Mouse (Mus musculus) left cerebral cortex, postnatal 36 days (tissue): ENCODE data around the gene Zscan21. TPM values are rescaled to one million over a fixed set of nuclear protein-coding genes. Genes with fewer than 3 reads are reported as not detected.
A peak's percentile ranks its signal among the peaks of the same experiment; 100 is the strongest.
"Not testable (repeated sequence)": the region's sequence is repeated elsewhere in the genome, so short reads cannot be mapped to it uniquely, and the experiment has no call there.

Experiments used
- DNase-seq, 2 experiments: peaks; one replicate each; pipeline ENCODE4 v3.0.0; 2021 to 2022; ENCODE audit warnings: low spot score in 2 of 2, mixed read lengths in 1 of 2
- intact Hi-C: fragments of 180-260 bp; cut with DNase I; formaldehyde crosslinking; loops from one replicate; pipeline ENCODE4 v1.15.1; 2025
- total RNA-seq, 2 experiments: library from RNA; stranded (reverse); gene quantifications; 2 replicates each; pipeline ENCODE4 v1.2.3; 2021

Zscan21 gene
- total RNA-seq, 2 experiments from 2014 or later, result 16.1 to 16.4 TPM

DNA sequence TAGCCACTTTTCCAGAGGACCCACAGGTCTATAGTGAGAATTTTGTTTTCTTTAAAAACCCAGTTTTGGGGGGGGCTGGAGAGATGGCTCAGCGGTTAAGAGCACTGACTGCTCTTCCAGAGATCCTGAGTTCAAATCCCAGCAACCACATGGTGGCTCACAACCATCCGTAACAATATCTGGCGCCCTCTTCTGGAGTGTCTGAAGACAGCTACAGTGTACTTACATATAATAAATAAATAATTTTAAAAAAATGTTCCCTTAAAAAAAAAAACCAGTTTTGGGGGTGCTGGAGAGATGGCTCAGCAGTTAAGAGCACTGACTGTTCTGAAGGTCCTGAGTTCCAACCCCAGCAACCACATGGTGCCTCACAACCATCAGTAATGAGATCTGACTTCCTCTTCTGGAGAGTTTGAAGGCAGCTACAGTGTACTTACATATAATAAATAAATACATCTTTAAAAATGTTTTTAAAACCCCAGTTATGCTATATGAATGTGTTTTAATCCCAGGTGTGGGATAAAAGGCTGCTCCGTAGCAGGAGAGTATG lies 6.8 kb upstream of the Zscan21 start:
- DNase-seq, result not testable (repeated sequence)
- intact Hi-C loops, result loop anchor here (10.0 kb wide), 1 partner anchor 315 kb away; no protein-coding TSS in a partner anchor

DNA sequence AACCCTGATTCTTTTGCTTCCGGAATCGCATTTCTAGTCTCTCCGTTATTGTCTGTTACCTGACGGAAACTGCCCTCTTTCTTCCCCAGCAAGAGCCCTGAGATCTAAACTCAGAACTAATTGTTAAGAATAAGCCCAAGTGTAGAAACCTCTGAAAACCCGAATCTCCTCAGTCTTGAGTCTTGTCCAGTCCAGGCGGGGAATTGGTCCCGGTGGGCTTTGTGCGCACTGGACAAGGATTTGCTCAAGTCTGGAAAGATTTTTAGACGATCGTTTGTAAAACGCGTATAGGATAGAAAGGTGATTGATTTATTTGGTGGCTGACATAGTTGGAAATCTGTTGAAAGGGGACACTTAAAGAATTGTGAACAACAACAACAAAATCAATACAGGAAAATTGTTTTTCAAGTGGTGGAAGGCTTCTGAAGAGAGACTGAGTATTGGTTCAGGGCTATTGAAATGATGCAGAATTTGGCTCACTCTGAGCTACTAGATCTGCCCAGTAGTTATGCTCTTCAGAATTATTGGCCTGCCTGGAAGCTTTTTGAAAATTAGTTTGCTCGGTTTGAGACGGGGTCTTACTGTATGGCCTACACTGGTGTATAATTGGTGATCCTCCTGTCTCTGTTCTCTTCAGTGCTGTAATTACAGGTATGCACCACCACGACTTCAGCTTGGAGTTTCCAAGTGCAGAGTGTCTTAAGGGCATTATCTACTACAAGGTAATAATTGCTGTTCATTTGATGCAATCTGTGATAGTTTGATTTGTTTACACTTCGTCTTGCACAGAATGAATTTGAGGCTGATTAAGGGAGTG lies 704 bp downstream of the Zscan21 start:
- DNase-seq, result no peak
- intact Hi-C loops, result loop anchor here (2.0 to 10.0 kb wide), 3 partner anchors 33 to 323 kb away; partner anchors contain the start of genes Zfp113 and Zkscan1

DNA sequence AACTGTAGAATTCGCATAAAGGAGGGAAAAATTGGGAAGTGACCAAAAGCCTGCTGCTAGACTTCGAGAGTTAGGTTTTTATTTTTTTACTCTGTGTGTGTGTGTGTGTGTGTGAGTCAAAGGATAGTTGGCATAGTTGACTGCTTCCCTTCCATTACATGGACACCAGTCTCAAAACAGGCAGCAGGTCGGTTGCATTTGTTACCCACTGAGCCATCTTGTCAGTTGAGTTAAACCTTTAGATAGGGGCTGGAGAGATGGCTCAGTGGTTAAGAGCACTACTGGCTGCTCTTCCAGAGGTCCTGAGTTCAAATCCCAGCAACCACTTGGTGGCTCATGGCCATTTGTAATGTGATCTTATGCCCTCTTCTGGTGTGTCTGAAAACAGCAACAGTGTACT lies 1.3 kb downstream of the Zscan21 start:
- DNase-seq, result no peak
- intact Hi-C loops, result loop anchor here (10.0 kb wide), 1 partner anchor 323 kb away; no protein-coding TSS in a partner anchor

DNA sequence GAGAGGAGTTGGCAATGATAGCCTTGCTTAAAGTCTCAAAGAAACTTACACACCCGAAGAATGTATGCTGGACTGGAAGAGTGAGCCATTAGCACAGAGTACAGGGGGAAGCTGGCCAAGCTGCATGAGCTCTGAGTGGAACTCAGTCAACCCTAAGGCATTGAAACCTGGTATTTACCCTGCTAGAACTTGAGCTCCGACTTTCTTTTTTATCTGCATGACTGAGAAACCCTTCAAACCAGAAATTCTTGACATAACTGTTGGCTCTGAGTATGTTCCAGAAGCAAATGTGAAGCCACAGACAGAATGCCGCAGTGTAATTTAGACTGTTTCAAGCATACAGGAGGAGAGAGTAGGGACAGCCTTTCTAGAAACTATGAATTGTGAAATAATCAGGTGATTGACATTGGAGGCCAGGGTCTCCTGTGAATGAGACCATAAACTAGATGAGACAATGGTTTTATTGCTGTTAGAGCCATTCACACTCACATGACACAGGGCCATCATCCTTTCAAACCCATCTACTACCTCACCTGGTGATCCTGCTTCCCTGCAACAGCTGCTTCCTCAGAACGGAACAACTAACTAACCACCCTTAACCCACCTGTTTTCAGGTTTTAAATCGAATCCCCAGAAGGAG lies 15.8 kb downstream of the Zscan21 start:
- intact Hi-C loops, result no loop called here
- no peak for DNase-seq

DNA sequence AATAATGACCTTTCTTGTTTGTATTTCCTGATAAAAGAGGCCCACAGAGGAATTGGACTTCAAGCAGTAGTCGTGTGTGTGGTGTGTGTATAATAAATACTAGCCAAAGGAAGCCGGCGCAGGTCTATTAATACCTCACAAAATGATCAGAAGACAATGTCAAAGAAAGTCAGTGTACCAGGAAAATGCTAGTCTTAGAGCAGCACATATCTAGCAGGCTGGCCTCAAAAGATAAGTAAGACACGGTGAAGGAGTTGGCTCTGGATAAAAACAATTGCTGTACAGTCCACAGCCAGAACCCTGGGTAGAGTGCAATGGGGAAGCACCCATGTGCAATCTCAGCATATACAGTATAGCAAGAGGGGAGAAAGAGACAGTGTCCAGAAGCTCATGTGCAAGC lies 20.6 kb downstream of the Zscan21 start:
- intact Hi-C loops, result no loop called here
- no peak for DNase-seq

DNA sequence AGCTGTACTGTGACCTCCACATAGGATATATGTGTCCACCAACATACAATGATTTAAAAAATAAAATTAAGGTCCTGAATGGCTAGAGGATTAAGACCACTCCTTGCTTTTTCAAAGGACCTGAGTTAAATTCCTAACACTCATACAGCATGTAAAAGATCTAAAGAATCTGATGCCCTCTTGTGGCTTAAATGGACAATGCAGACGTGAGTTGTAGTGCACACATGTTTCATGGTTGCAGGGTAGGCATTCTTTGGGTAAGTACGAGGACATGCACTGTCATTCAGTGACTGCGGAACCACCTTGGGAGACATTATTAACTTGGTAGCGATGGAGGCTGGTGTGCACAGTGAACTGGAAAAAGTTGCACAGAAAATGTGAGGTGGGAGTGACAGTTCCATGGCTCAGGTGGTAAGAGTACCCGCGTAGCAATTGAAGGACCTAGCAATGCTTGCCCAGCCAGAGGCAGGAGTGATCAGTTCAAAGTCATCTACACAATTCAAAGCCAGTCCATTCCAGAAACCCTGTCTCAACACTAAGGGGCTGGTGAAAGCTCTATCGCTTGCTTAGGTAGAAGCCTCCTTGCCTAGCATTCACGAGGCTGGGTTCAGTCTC lies 21.3 kb downstream of the Zscan21 start:
- DNase-seq, result no peak
- intact Hi-C loops, result no loop called here

DNA sequence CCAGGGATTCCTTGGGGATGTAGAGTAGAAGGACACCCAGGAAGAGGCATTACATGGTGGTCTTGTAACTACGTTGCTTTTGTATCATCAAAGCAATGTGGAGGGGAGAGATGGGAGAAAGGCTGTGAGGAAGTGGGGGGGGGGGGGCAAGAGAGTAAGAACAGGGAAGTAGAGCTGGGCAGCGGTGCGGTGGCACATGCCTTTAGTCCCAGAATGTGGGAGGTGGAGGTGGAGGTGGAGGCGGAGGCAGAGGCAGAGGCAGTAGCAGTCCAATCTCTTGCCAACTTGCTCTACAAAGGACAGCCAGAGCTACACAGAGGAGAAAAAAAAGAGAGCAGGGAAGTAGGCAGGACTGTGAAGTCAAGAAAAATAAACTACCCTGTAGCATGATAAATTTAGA lies 21.9 kb downstream of the Zscan21 start:
- intact Hi-C loops, result no loop called here

DNA sequence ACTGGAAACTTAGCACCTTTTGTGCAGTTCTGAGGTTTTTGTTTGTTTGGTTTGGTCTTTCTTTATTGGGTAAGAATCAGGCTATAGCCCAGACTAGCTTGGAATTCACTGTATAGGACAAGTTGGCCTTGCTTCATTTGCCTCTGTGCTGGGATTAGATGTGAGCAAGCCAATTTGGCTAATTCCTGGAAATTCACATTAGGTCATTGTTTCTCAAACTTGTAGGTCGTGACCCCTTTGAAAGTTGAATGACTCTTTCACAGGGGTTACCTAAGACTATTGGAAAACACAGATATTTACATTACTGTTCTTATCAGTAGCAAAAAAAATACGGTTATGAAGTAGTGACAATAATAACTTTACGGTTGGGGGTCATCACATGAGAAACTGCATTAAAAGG lies 37.7 kb downstream of the Zscan21 start:
- intact Hi-C loops, result loop anchor here (2.0 kb wide), 1 partner anchor 38 kb away; the partner anchor contains the start of gene Zscan21
- DNase-seq, result no peak

More for the DNA sequence above, 21.9 kb downstream of the Zscan21 start:
- no peak for DNase-seq

DNA sequence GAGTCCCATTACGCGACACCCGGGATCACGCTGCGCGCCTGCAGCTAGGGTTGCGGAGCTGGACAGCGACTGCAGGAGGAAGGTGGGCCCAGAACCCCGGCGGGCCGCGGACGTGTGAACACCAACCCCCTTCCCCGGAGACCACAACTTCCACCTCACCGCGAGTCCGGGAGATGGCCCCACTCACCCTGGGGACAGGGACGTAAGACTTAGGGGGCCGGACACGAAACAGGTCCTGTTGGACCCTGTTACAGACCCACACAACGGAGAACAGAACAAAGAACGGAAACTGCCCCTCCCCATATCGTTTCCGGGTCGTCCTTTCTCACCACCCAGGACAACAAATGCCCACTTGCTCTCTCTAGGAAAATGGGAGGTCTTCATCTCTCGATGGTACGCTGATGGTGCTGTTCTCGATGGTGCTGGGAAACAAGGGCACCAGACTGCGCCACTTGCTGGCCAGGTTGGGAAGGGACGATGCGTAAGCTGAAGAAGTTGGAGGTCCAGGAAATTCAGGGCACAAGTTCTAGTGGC lies 38.8 kb downstream of the Zscan21 start, which contains the start of gene Zfp113:
Gene Zfp113, minus strand, starts transcription at position 302 of the 534 bp plus-strand sequence.
- intact Hi-C loops, result loop anchor here (1.0 to 5.0 kb wide), 3 partner anchors 39 to 268 kb away; partner anchors contain the start of gene Zscan21
- peak; percentile 89 to 90 for DNase-seq

DNA sequence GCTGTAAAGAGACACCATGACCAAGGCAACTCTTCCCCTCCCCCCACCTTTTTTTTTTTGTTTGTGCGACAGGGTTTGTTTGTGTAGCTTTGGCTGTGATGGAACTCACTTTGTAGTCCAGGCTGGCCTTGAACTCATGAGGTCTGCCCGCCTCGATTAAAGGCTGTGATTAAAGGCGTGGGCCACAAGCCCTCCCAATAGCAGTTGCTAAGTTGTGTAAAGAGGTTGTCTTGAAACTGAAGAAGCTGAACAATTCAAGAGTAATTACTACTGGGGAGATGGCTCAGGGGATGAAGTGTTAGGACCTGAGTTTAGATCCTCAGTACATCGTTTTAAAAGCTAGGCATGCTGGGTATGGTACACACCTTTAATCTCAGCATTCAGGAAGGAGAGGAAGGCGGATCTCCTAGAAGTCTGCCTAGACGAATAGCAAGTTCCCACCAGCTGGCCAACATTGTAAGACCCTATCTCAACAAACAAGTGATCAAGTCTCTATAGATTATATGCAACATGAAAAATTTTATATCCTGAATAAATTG lies 43.6 kb downstream of the Zscan21 start:
- DNase-seq, result no peak
- intact Hi-C loops, result no loop called here

DNA sequence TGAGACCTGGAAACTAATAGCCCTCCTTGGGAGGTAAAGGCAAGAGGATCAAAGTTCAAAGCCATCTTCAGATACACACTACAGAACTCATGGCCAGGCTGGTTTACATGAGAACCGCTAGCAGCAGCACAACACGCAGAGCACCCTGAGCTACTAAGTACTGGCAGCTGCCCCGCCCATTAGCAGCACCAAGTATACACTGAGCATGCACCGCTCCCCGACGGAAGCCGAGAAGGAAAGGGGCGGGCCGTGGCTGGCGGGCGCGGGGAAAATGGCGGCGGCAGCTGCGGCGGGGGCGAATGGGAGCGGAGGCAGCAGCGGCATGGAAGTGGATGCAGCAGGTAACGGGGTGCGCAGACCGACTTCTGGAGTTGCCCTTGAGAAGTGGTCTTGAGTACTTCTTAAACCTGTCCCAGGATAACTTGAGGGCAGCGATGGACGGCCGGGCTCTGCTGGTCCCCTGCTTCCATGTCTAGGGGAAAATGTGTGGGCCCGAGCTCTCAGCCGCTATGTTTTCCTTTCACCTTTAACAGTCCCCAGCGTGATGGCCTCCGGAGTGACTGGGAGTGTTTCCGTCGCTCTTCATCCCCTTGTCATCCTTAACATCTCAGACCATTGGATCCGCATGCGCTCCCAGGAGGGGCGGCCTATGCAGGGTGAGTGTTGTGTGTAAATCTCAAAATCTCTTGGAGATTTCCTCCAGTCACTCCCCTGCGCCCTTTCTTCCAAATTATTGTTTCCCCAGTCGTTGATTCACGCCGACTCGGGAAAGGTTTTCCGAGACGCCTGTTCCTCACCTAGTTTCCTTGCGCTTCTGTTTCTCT lies 44.4 kb downstream of the Zscan21 start, which contains the start of gene Cops6:
Gene Cops6, plus strand, starts transcription at position 230 of the 824 bp plus-strand sequence.
- DNase-seq, result peak; percentile 96 to 97
- intact Hi-C loops, result loop anchor here (1.0 kb wide), 2 partner anchors 10 to 374 kb away; partner anchors contain the start of genes Mepce and Zcwpw1

DNA sequence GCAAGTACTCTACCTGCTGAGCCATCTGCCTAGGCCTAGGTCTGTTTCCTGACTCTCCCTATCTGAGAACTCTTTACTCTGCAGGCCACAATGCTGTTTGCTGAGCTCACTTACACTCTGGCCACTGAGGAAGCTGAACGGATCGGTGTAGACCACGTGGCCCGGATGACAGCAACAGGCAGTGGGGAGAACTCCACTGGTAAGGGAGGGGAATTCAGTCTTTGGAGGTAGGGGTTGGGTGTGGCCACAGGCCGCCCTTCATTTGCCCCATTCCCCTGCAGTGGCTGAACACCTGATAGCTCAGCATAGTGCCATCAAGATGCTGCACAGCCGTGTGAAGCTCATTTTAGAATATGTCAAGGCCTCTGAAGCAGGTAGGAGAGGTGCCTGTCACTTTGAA lies 46.3 kb downstream of the Zscan21 start:
- intact Hi-C loops, result no loop called here

DNA sequence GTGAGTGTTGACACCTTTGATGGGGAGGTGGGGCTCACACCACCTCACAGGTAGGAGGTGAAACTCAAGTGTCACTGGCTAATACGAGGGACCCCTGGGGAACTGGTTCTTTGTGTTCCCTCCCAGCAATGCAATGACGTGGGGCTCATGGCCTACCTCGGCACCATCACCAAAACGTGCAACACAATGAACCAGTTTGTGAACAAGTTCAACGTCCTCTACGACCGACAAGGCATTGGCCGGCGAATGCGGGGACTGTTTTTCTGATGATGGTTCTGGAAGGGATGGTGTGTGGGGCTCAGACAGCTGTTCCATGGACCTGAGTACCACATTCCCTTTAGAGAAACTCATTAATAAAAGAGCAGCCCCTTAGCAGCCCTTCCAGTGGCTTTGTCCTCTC lies 46.9 kb downstream of the Zscan21 start:
- intact Hi-C loops, result no loop called here
- DNase-seq, result no peak

More for the DNA sequence above, 46.3 kb downstream of the Zscan21 start:
- DNase-seq, result no peak

DNA sequence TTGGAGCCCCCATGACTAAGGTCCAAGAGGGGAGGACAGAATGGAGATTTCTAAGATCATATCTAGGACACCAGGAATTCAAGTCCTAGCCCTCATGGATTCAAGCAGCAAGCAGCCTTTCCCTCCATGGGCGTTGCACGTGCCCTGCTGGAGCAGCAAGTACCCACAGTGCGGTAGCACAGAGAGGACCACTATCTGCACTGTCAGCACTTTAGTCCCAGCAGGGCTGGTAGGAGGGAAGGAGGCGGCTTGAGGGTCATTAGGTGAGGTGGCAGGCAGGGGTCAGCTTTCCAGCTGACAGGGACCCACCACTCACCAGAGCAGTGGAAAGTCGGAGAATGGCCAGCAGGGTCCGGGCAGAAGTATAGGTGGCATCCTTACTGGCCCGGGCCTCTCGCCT lies 48.9 kb downstream of the Zscan21 start:
- intact Hi-C loops, result no loop called here
- DNase-seq, result no peak

DNA sequence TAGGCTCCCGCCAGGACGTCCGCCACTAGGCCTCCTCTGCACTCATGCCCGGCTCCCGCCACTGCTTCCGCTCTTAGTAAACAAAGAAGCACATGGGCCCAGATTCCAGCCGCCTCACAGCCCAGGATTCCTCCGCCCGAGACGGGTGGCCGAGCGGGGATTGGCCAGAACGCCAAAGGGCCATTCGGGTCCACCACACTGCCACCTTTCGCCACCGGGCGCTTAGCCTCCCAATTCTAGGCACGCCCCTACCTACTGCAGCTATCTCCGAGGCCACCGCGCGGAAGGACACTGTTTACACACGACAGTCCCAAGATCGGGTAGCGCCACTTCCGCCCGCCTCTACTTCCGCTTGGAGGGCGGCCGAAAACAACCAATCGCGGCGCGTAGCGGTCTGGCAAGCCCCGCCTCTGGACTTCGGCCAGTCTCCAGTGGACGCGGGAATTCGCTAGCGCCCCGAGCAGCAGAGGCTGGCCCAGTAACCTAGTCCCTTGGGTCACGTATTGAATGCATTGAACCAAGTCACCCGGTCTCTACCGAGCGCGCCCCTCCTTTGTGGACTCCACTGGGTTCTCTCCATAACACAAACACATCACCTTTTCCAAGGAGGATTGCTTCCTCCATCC lies 54.3 kb downstream of the Zscan21 start:
- peak; percentile 95 for DNase-seq
- intact Hi-C loops, result loop anchor here (1.0 kb wide), 1 partner anchor 10 kb away; the partner anchor contains the start of gene Cops6

DNA sequence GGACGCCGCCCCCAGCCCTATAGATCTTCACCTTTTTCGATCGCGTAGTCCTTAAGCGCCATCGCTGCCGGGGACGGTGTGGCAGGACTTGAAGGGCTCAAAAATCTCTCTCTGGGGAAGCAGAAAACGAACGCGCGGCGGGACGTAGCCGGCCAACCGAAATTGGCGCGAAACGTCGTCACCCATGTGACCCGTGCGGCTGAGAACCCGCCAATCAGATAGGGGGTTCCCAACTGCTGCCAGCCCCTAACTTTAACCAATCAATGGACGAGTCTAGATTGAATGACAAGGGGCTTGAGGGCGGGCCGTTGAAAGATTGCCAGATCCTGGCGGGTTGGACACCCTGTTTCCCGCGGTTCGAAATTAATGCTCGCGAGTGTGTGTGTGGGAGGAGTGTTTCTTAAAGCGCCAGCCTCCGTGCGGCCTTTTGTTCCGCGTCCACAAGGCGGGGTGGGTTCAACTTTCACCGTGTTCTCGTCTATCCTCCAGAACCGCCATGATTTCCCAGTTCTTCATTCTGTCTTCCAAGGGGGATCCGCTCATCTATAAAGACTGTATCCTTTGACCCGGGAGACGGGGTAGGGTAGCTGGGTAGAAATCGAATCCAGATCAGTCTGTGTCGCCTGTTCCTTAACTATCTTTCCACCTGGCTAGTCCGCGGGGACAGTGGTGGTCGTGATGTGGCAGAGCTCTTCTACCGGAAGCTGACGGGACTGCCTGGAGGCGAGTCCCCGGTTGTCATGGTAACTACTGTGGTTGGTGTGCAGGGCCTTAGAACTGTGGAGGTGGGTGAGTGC lies 55.2 kb downstream of the Zscan21 start, which contains the start of the genes Ap4m1 and Mcm7:
Gene Ap4m1, plus strand, starts transcription at position 308 of the 797 bp plus-strand sequence.
Gene Mcm7, minus strand, starts transcription at position 728 of the 797 bp plus-strand sequence.
- intact Hi-C loops, result loop anchor here (1.0 to 2.0 kb wide), 2 partner anchors 11 to 15 kb away; partner anchors contain the start of genes Cnpy4, Cops6 and Taf6
- DNase-seq, result peak; percentile 94 to 97

DNA sequence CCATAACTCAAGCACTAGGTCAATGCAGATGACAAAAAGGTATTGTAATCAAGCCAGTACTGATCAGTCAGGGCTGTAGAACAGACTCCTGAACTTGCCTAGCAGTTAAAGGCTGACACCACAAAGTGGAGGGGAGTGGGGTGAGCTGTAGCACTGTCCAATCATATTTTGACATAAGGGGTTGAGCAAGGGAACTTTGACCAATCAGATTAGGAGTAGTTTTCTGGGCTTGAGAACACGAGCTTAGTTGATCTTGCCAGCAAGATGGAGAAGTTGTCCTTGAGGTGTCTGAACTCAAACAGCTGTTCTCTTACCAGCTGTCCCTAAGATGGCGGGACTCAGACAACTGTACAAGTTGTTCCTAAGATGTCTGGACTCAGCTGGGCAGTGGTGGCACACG lies 56.5 kb downstream of the Zscan21 start:
- DNase-seq, result no peak
- intact Hi-C loops, result loop anchor here (2.0 kb wide), 1 partner anchor 14 kb away; the partner anchor contains the start of genes Cnpy4 and Taf6
